Mouse (Mus musculus) G1E (cell line): ENCODE measurements around the gene Slc45a1.

Experiments
- CTCF ChIP-seq: IDR thresholded peaks from 2 replicates; pipeline ENCODE4 v1.5.1; 2012; ENCODE audit warnings: low read depth, low read length, inconsistent platforms, mixed read lengths
- GATA2 ChIP-seq: IDR thresholded peaks from 2 replicates; pipeline ENCODE4 v1.6.1; 2012; ENCODE audit warnings: low read depth, low read length, inconsistent platforms, borderline replicate concordance
- TAL1 ChIP-seq: conservative IDR thresholded peaks from 2 replicates; pipeline ENCODE4 v1.6.1; 2012; ENCODE audit warnings: low read depth, low read length, inconsistent platforms, mixed read lengths

DNA sequence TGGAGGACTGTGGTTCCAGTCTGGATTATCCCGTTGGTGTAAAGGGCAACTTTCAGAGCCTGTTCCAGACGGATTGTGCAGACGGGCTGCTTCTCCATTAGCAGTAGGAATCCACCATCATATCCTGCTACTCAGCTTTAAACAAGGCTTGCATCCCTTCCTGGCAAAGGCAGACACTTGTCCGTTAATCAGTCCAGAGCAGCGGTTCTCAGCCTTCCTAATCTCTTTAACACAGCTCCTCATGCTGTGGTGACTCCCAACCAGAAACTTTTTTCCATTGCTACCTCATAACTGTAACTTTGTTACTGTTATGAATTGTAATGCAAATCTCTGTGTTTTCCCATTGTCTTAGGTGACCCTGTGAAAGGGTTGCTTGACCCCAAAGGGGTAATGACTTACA lies 2.6 kb downstream of the Slc45a1 start:
- TF ChIP-seq TAL1 = peak; percentile 71
- TF ChIP-seq CTCF = no peak
- TF ChIP-seq GATA2 = no peak
